Comparison of ENCODE assay signal across 14 mouse cellular contexts in genomic region chr10:83957118-83957759, GRCm38 (mm10).
A peak's percentile ranks its signal among the peaks of the same experiment; 100 is the strongest.
DNase-seq lines count a peak whose midpoint lies in the region; ATAC-seq and TF ChIP-seq lines count a peak whose summit lies in the region.
"Had no signal": no experiment of that assay in that cellular context is flagged by ENCODE, and none has a peak within 500 bp of the region (broad histone marks: within the 10 kb centered on the region; RNA-seq: fewer than 3 reads in every experiment).

No protein-coding gene starts in this region.

- no peaks in the 10 kb centered on the region for H3K27me3 ChIP-seq in hindbrain, embryonic 13.5 days
- H3K27me3 ChIP-seq in neural tube, embryonic 11.5 days (ENCODE audit: control insufficient read depth, insufficient read depth, low read length): no peaks in the 10 kb centered on the region
- H3K27me3 ChIP-seq: CH12.LX had no signal

- peak overlapping the region; percentile 42 for H3K27ac ChIP-seq in hindbrain, embryonic 13.5 days
- no peak overlapping the region for H3K27ac ChIP-seq in neural tube, embryonic 11.5 days (ENCODE audit: low read depth, low read length)

- no peak for TF ChIP-seq POLR2A in lung, adult 2 months (IDR thresholded peaks at IDR 0.05; ENCODE audit: borderline replicate concordance, extremely low read depth, low read depth, low read length)

- DNase-seq in embryo, embryonic 10 days (ENCODE audit: low spot score): peak; percentile 72
- DNase-seq in embryo, embryonic 11.5 days (ENCODE audit: low read depth, low spot score): peak; percentile 42
- DNase-seq in neural tube, embryonic 11.5 days (ENCODE audit: low spot score): peak; percentile 75
- no peak for DNase-seq in gastrocnemius, adult 8-10 months (ENCODE audit: low spot score in 2 of 2)
- no peak for DNase-seq in urinary bladder, postnatal 10 days (ENCODE audit: low spot score)
- DNase-seq in lung, adult 2 months: no peak
- DNase-seq: cerebellum, adult 11 months; heart, postnatal 36 days; kidney, adult 2 months; liver; thymus, postnatal 25 days had no signal

- 27% methylated on average over 18 of the region's 18 CpGs for WGBS in hindbrain, embryonic 13.5 days
- 17% methylated on average over 18 of the region's 18 CpGs for WGBS in neural tube, embryonic 11.5 days
- WGBS in lung, adult 2 months: 47% methylated on average over 18 of the region's 18 CpGs

- ATAC-seq in hindbrain, embryonic 13.5 days (ENCODE audit: low FRiP score): peak; percentile 89
- ATAC-seq in neural tube, embryonic 11.5 days (ENCODE audit: insufficient read depth, low FRiP score, low TSS enrichment): peak; percentile 45
- ATAC-seq: lung, postnatal 0 days had no signal

- no peak overlapping the region for H3K4me3 ChIP-seq in hindbrain, embryonic 13.5 days
- H3K4me3 ChIP-seq in neural tube, embryonic 11.5 days (ENCODE audit: low read depth, low read length): no peak overlapping the region
- H3K4me3 ChIP-seq in lung, adult 2 months (replicated peaks; ENCODE audit: extremely low read depth, low read depth, low read length): no peak overlapping the region

- H3K4me2 ChIP-seq in hindbrain, embryonic 13.5 days: peak overlapping the region; percentile 22; the same call in 1 of the 2 replicates
- H3K4me2 ChIP-seq in neural tube, embryonic 11.5 days (ENCODE audit: low read depth): peak overlapping the region; percentile 20; the same call in 1 of the 2 replicates

- no peak overlapping the region; the same call in 1 of the 2 replicates for H3K9ac ChIP-seq in hindbrain, embryonic 13.5 days
- peak overlapping the region; percentile 22 for H3K9ac ChIP-seq in neural tube, embryonic 11.5 days (ENCODE audit: low read length)

- no peaks in the 10 kb centered on the region for H3K36me3 ChIP-seq in hindbrain, embryonic 13.5 days
- H3K36me3 ChIP-seq in neural tube, embryonic 11.5 days (ENCODE audit: control insufficient read depth, insufficient read depth, low read length): no peaks in the 10 kb centered on the region

- no peak for TF ChIP-seq CTCF in lung, adult 2 months (IDR thresholded peaks at IDR 0.05; ENCODE audit: insufficient read depth, low read length)

- H3K4me1 ChIP-seq in hindbrain, embryonic 13.5 days (replicated peaks): peaks cover 10% of the 10 kb centered on the region
- peaks cover 9% of the 10 kb centered on the region for H3K4me1 ChIP-seq in neural tube, embryonic 11.5 days (ENCODE audit: control insufficient read depth, insufficient read depth, low read length)
- H3K4me1 ChIP-seq in lung, adult 2 months (ENCODE audit: control insufficient read depth, insufficient read depth, low read length): no peaks in the 10 kb centered on the region

- no peaks in the 10 kb centered on the region for H3K9me3 ChIP-seq in hindbrain, embryonic 13.5 days
- H3K9me3 ChIP-seq in neural tube, embryonic 11.5 days (ENCODE audit: control insufficient read depth, low read length): no peaks in the 10 kb centered on the region

Comparison
In these comparisons a context has a peak if more than half of its experiments do, and no peak if none do; other contexts are left out.
1. DNase-seq: peak in embryo, embryonic 10 days (single experiment), embryo, embryonic 11.5 days (single experiment) and neural tube, embryonic 11.5 days (single experiment); none in gastrocnemius, adult 8-10 months (0 of 2), urinary bladder, postnatal 10 days (single experiment) and lung, adult 2 months (single experiment).